Mouse (Mus musculus): Measurements from ENCODE around the gene Cfap57. TPM values are rescaled to one million over a fixed set of nuclear protein-coding genes. Genes with fewer than 3 reads are reported as not detected.
"Not testable (repeated sequence)": the region's sequence is repeated elsewhere in the genome, so short reads cannot be mapped to it uniquely, and the experiment has no call there.

Gene Cfap57
- total RNA-seq, 2 experiments from 2014 or later, result 0.79 to 0.98 TPM

DNA sequence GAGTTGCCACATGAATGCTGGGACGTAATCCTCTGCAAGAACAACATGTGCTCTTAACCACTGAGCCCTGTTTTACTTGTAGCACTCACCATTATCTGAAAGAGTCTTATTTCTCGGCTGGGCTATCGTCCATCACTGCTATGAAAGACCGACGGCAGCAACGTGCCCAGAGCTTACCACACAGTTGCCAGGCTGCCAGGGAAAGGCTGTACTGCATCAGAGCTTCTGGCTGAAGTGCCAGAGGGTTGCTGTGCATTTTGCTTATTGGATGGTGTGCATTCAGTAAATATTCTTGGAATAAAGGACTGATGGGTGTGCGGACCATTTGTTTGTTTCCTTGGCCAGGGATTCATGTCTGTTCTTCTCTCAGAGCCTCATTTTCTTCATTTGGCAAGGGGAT, 96.6 kb downstream of the Cfap57 start:
- DNase-seq (ENCODE audit: low spot score in 2 of 2), result no peak

DNA sequence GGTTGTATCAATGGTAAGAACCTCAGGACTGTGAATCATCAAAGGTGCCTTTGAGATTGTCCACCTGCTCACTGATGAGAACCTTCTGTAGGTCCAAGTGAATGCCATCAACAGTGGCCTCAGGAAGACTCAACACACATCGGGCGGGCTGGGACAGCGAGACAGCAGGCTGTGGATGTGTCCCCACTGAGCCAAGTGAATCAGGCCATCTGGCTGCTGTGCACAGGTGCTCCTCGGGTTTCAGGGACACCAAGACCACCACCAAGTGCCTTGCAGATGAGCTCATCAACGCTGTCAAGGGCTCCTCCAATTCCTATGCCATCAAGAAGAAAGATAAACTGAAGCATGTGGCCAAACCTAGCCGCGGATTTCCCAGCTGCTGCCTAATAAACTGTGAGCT, 98.3 kb downstream of the Cfap57 start:
- DNase-seq (ENCODE audit: low spot score in 2 of 2), result no peak

DNA sequence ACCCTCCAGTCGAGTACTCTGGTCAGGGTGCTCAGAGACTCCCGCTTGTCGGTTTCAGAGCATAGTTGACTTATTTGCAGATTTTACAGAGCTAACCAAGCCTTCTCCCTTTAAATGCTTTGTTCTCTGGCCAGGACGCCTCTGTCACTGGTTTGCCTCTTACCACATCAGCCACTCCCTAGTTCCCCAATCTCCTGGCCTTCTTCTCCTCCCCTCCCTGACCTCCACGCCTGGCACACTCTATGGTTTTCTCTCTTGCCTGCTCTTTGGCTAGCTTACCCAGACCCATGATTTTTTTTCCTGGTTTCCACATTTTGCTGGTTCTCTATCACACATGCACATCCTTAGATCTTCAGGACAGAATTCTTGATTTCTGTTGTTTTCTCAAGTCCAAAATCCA, 102.4 kb downstream of the Cfap57 start:
- no peak for DNase-seq (ENCODE audit: low spot score in 2 of 2)

DNA sequence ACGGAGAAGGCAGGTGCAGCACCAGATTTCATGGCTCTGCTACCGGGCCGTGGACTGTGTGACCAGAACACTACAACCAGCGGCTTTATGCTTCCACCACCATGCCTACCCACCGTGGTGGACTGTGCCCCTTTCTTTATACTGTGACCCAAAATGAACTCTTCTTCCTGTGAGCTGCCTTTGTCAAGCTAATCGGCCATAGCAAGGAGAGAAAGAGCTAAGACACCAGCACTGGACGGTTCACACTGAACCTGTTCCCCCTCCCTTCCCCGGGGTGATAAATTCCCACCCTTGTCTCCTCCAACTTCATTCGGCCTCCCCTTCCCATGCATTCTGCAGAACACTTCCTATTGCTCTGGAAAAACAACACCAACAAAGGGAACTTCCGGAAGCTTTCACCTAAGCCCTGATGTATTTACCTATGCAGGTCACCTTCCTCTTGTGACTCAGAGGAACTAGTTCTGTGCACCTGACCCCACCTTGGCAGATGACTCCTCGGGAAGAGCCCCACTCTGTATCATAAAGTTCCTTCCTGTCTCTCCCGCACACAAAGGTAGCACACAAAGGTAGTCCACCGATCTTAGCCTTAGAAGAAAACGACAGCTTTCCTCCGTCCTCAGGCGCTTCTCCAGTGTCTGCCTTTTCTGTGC, 103.0 kb downstream of the Cfap57 start:
- DNase-seq (ENCODE audit: low spot score in 2 of 2), result no peak

DNA sequence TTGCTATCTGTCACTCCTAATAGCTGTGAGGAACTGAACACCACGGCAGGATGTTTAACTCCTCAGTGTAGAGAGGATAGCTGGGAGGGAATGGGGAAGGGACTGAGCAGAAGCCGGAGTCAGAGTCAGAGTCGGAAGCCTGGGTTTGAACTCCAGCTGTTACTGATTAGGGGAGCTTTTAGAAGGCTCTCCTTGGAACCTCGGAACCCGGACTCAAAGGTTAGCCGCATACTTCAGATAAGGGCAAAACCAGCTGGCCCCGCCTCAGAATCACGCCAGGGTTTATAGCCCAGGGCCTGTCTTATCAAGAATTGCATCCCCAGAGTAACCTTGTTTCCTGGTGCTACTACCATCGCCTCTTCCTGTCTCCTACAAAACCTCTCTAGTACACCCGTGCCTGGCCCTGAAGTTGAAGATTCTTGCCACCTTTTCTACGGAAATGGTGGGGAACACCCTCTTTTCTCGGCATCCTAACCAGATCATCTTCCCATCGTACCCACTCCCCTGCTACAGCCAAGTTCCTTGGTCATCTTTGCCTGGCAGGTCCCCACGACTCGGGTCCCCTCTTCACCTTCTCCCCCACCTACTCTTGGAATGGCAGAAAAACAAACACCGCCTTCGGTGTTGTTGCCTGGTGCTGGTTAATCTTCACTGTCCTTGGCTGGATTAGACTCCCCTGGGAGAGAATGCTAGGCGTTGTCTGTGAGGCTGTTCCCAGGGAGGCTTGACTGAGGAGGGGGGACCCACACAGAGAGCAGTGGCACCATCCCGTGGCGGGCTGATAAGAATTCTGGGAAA, 103.7 kb downstream of the Cfap57 start:
- no peak for DNase-seq (ENCODE audit: low spot score in 2 of 2)

DNA sequence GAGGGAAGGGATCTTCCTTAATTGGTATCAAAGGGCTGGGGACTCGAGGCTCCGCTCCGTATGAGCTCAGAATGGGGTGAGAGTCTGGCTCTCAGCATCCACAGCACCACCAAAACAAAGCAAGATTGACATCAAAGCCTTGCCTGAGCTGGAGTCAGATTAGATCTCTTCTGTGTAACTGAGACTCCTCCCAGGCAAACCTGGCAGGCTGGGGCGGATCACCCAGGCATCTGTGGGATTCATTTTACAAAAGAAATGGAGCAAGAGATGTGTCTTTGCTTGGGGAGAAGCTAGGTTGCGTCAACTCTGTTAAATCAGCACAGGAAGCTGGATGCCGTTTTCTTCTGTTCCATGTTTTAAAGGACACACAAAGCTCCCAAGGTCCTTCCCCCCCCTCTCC, 111.5 kb downstream of the Cfap57 start:
- DNase-seq (ENCODE audit: low spot score in 2 of 2), result peak in 1 of 2 experiments; percentile 8

DNA sequence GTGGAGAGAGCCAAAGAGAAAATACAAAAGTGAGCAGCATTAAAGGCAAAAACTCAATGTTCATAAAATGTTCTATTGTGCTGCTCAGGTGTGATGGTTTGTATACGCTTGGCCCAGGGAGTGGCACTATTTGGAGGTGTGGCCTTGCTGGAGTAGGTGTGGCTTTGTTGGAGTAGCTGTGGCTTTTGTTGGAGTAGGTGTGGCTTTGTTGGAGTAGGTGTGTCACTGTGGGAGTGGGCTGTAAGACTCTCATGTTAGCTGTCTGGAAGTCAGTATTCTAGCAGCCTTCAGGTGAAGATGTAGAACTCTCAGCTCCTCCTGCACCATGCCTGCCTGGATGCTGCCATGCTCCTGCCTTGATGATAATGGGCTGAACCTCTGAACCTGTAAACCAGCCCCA, 113.4 kb downstream of the Cfap57 start:
- not testable (repeated sequence) for DNase-seq (ENCODE audit: low spot score in 2 of 2)

DNA sequence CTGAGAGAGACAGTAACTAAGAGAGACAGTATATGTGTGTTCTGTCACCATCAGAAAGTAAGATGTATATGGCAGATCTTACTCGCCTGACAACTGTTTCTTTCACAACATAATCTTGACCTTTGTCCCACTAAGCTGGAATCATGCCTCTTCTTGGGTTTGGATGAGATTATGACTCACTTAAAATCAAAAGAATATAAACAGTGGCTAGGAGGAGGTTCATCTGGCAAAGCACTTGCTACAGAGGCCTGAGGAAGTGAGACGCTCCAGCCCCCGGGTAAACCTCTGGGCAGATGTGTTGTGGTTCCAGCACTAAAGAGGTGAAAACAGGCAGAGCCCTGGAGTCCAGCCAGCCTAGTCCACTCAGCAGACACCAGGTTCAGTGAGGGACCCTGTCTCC, 115.0 kb downstream of the Cfap57 start:
- DNase-seq (ENCODE audit: low spot score in 2 of 2), result no peak

Other genes with a start within 250 kb of the Cfap57 start
- gene Szt2, start 211.5 kb downstream of the Cfap57 start, total RNA-seq (2021), result 10 to 100 TPM; 30.0 to 33.1 TPM
- 10 to 100 TPM; 53.8 to 60.7 TPM for gene Med8, start 211.4 kb downstream of the Cfap57 start, total RNA-seq (2021)
- gene Elovl1, start 192.7 kb downstream of the Cfap57 start, total RNA-seq (2021), result 10 to 100 TPM; 18.3 to 19.2 TPM
- 1 to 10 TPM in 1 of 2 experiments, under 1 TPM in 1; 0.89 to 1.3 TPM for gene Cdc20, start 183.4 kb downstream of the Cfap57 start, total RNA-seq (2021)
- gene Mpl, start 163.3 kb downstream of the Cfap57 start, total RNA-seq (2021), result under 1 TPM; 0.51 to 0.91 TPM
- 1 to 10 TPM; 7.3 to 7.7 TPM for gene Tie1, start 130.7 kb downstream of the Cfap57 start, total RNA-seq (2021)
- gene 2610528J11Rik, start 93.8 kb downstream of the Cfap57 start, total RNA-seq (2021), result not detected
- 1 to 10 TPM; 5.0 to 5.3 TPM for gene Tmem125, start 76.7 kb downstream of the Cfap57 start, total RNA-seq (2021)
- 10 to 100 TPM; 55.9 to 63.5 TPM for gene Ebna1bp2, start within 50 bp of the Cfap57 start, total RNA-seq (2021)
- not detected for gene Olfr62, start 38.2 kb upstream of the Cfap57 start, total RNA-seq (2021)
- gene Olfr1342, start 72.0 kb upstream of the Cfap57 start, total RNA-seq (2021), result not detected
- gene Olfr1341, start 82.7 kb upstream of the Cfap57 start, total RNA-seq (2021), result not detected
- not detected for gene Olfr1340, start 99.4 kb upstream of the Cfap57 start, total RNA-seq (2021)
- not detected for gene Olfr1339, start 111.4 kb upstream of the Cfap57 start, total RNA-seq (2021)
- not detected for gene Olfr1338, start 138.0 kb upstream of the Cfap57 start, total RNA-seq (2021)
- not detected for gene Olfr1337, start 161.8 kb upstream of the Cfap57 start, total RNA-seq (2021)
- not detected for gene Olfr1335, start 189.2 kb upstream of the Cfap57 start, total RNA-seq (2021)
- not detected for gene Olfr1333, start 215.5 kb upstream of the Cfap57 start, total RNA-seq (2021)
- not detected for gene Olfr1331, start 243.9 kb upstream of the Cfap57 start, total RNA-seq (2021)

All from left cerebral cortex, adult 18-20 months (tissue).